Mouse (Mus musculus): Measurements from ENCODE around the gene Fut9. TPM values are rescaled to one million over a fixed set of nuclear protein-coding genes. Genes with fewer than 3 reads are reported as not detected.

Fut9 gene
- polyA plus RNA-seq, 1 experiment from 2014 or later: 3.6 TPM

GRCm38 (mm10) chr4:25641993-25642392, 158.1 kb downstream of the Fut9 start:
- 93% methylated on average over 4 of the region's 4 CpGs for WGBS
- Histone ChIP-seq H3K4me3 (no peak overlapping the region), H3K4me2 (replicated peaks) (no peak overlapping the region), H3K27ac (no peak overlapping the region), H3K9ac (no peak overlapping the region), H3K9me3 (replicated peaks) (no peaks in the 10 kb centered on the region), H3K27me3 (no peaks in the 10 kb centered on the region), H3K36me3 (no peaks in the 10 kb centered on the region), H3K4me1 (no peaks in the 10 kb centered on the region)
- no peak for ATAC-seq (ENCODE audit: low FRiP score)

- Histone ChIP-seq H3K4me2 (replicated peaks) (no peak overlapping the region), H3K4me1 (no peaks in the 10 kb centered on the region), H3K4me3 (no peak overlapping the region), H3K9ac (no peak overlapping the region), H3K36me3 (no peaks in the 10 kb centered on the region), H3K9me3 (replicated peaks) (no peaks in the 10 kb centered on the region), H3K27me3 (no peaks in the 10 kb centered on the region), H3K27ac (no peak overlapping the region)
- ATAC-seq (ENCODE audit: low FRiP score): no peak
- WGBS: 90% methylated on average over 2 of the region's 2 CpGs
Observed at GRCm38 (mm10) chr4:25633262-25633661, 166.8 kb downstream of the Fut9 start.

GRCm38 (mm10) chr4:25628113-25628512, 171.9 kb downstream of the Fut9 start:
- Histone ChIP-seq H3K36me3 (no peaks in the 10 kb centered on the region), H3K9ac (no peak overlapping the region), H3K27me3 (no peaks in the 10 kb centered on the region), H3K4me2 (replicated peaks) (no peak overlapping the region), H3K9me3 (replicated peaks) (no peaks in the 10 kb centered on the region), H3K4me3 (no peak overlapping the region), H3K4me1 (peaks cover 6% of the 10 kb centered on the region), H3K27ac (no peak overlapping the region)
- 60% methylated on average over 5 of the region's 5 CpGs for WGBS
- no peak for ATAC-seq (ENCODE audit: low FRiP score)

- Histone ChIP-seq H3K4me1 (peaks cover 6% of the 10 kb centered on the region), H3K4me2 (replicated peaks) (no peak overlapping the region), H3K27me3 (no peaks in the 10 kb centered on the region), H3K27ac (no peak overlapping the region), H3K9ac (no peak overlapping the region), H3K36me3 (no peaks in the 10 kb centered on the region), H3K4me3 (no peak overlapping the region), H3K9me3 (replicated peaks) (no peaks in the 10 kb centered on the region)
- 89% methylated on average over 9 of the region's 9 CpGs for WGBS
- peak; percentile 84 for ATAC-seq (ENCODE audit: low FRiP score)
Observed at GRCm38 (mm10) chr4:25627467-25627866, 172.6 kb downstream of the Fut9 start.

- H3K9me3 ChIP-seq (replicated peaks): no peaks in the 10 kb centered on the region
- H3K27ac ChIP-seq: no peak overlapping the region
- H3K4me1 ChIP-seq: peaks cover 6% of the 10 kb centered on the region
- no peak for ATAC-seq (ENCODE audit: low FRiP score)
- H3K9ac ChIP-seq: no peak overlapping the region
- 46% methylated on average over 1 of the region's 1 CpGs for WGBS
- H3K4me3 ChIP-seq: no peak overlapping the region
- H3K36me3 ChIP-seq: no peaks in the 10 kb centered on the region
- H3K4me2 ChIP-seq (replicated peaks): no peak overlapping the region
- no peaks in the 10 kb centered on the region for H3K27me3 ChIP-seq
Observed at GRCm38 (mm10) chr4:25627039-25627438, 173.0 kb downstream of the Fut9 start.

GRCm38 (mm10) chr4:25623176-25623575, 176.9 kb downstream of the Fut9 start:
- H3K27ac ChIP-seq: no peak overlapping the region
- peaks cover 6% of the 10 kb centered on the region for H3K4me1 ChIP-seq
- H3K27me3 ChIP-seq: no peaks in the 10 kb centered on the region
- no peak overlapping the region for H3K4me2 ChIP-seq (replicated peaks)
- no peak overlapping the region for H3K9ac ChIP-seq
- 94% methylated on average over 2 of the region's 2 CpGs for WGBS
- H3K36me3 ChIP-seq: no peaks in the 10 kb centered on the region
- ATAC-seq (ENCODE audit: low FRiP score): no peak
- no peak overlapping the region for H3K4me3 ChIP-seq
- H3K9me3 ChIP-seq (replicated peaks): no peaks in the 10 kb centered on the region

GRCm38 (mm10) chr4:25617301-25617700, 182.7 kb downstream of the Fut9 start:
- no peak overlapping the region for H3K4me2 ChIP-seq (replicated peaks)
- WGBS: 89% methylated on average over 4 of the region's 4 CpGs
- no peak for ATAC-seq (ENCODE audit: low FRiP score)
- H3K9ac ChIP-seq: no peak overlapping the region
- no peaks in the 10 kb centered on the region for H3K27me3 ChIP-seq
- no peaks in the 10 kb centered on the region for H3K9me3 ChIP-seq (replicated peaks)
- no peak overlapping the region for H3K27ac ChIP-seq
- no peak overlapping the region for H3K4me3 ChIP-seq
- no peaks in the 10 kb centered on the region for H3K36me3 ChIP-seq
- no peaks in the 10 kb centered on the region for H3K4me1 ChIP-seq

- H3K9me3 ChIP-seq (replicated peaks): no peaks in the 10 kb centered on the region
- 88% methylated on average over 5 of the region's 5 CpGs for WGBS
- H3K4me2 ChIP-seq (replicated peaks): no peak overlapping the region
- no peaks in the 10 kb centered on the region for H3K27me3 ChIP-seq
- H3K9ac ChIP-seq: no peak overlapping the region
- H3K4me1 ChIP-seq: no peaks in the 10 kb centered on the region
- no peak overlapping the region for H3K4me3 ChIP-seq
- no peaks in the 10 kb centered on the region for H3K36me3 ChIP-seq
- no peak for ATAC-seq (ENCODE audit: low FRiP score)
- no peak overlapping the region for H3K27ac ChIP-seq
Observed at GRCm38 (mm10) chr4:25613426-25613825, 186.6 kb downstream of the Fut9 start.

GRCm38 (mm10) chr4:25610481-25610880, 189.6 kb downstream of the Fut9 start:
- Histone ChIP-seq H3K9me3 (replicated peaks) (no peaks in the 10 kb centered on the region), H3K27me3 (no peaks in the 10 kb centered on the region), H3K4me1 (no peaks in the 10 kb centered on the region), H3K4me3 (no peak overlapping the region), H3K4me2 (replicated peaks) (no peak overlapping the region), H3K27ac (no peak overlapping the region), H3K9ac (no peak overlapping the region), H3K36me3 (no peaks in the 10 kb centered on the region)
- WGBS: 82% methylated on average over 2 of the region's 2 CpGs
- ATAC-seq (ENCODE audit: low FRiP score): no peak

- Histone ChIP-seq H3K36me3 (no peaks in the 10 kb centered on the region), H3K4me2 (replicated peaks) (no peak overlapping the region), H3K9ac (no peak overlapping the region), H3K27me3 (no peaks in the 10 kb centered on the region), H3K4me1 (no peaks in the 10 kb centered on the region), H3K9me3 (replicated peaks) (no peaks in the 10 kb centered on the region), H3K4me3 (no peak overlapping the region), H3K27ac (no peak overlapping the region)
- WGBS: 74% methylated on average over 4 of the region's 4 CpGs
- ATAC-seq (ENCODE audit: low FRiP score): no peak
Observed at GRCm38 (mm10) chr4:25593218-25593617, 206.8 kb downstream of the Fut9 start.

Measured in hindbrain, embryonic 12.5 days (tissue).